Mouse (Mus musculus) T-helper 1 cell (primary cell): Measurements from ENCODE around the gene Mfsd12.

Experiments
- in situ Hi-C: fragments of 300-600 bp; cut with MboI, MseI; formaldehyde crosslinking; loops from one replicate; pipeline ENCODE4 v1.15.1; 2025; ENCODE audit warnings: high pct_unique_total_duplicates

The Mfsd12 gene

GRCm38 (mm10) chr10:81401205-81401520 lies 43.9 kb downstream of the Mfsd12 start:
- in situ Hi-C loops, result no loop called here

GRCm38 (mm10) chr10:81401521-81402226 lies 44.4 kb downstream of the Mfsd12 start:
- in situ Hi-C loops, result no loop called here

GRCm38 (mm10) chr10:81402227-81402765 lies 45.0 kb downstream of the Mfsd12 start:
- in situ Hi-C loops, result no loop called here

GRCm38 (mm10) chr10:81403511-81403910 lies 46.2 kb downstream of the Mfsd12 start:
- in situ Hi-C loops, result no loop called here

GRCm38 (mm10) chr10:81404082-81404481 lies 46.8 kb downstream of the Mfsd12 start:
- in situ Hi-C loops, result no loop called here

- in situ Hi-C loops, result no loop called here
Observed at GRCm38 (mm10) chr10:81404720-81405119, 47.4 kb downstream of the Mfsd12 start.

GRCm38 (mm10) chr10:81405588-81406201 lies 48.4 kb downstream of the Mfsd12 start:
- in situ Hi-C loops, result no loop called here

- in situ Hi-C loops, result no loop called here
Observed at GRCm38 (mm10) chr10:81406504-81407440, 49.5 kb downstream of the Mfsd12 start.

- in situ Hi-C loops, result no loop called here
Observed at GRCm38 (mm10) chr10:81407539-81408423, 50.5 kb downstream of the Mfsd12 start.

GRCm38 (mm10) chr10:81408424-81408729 lies 51.1 kb downstream of the Mfsd12 start:
- in situ Hi-C loops, result no loop called here

GRCm38 (mm10) chr10:81408871-81409291 lies 51.6 kb downstream of the Mfsd12 start:
- in situ Hi-C loops, result no loop called here

GRCm38 (mm10) chr10:81409330-81409729 lies 52.0 kb downstream of the Mfsd12 start:
- in situ Hi-C loops, result no loop called here

- in situ Hi-C loops, result no loop called here
Observed at GRCm38 (mm10) chr10:81410350-81410749, 53.1 kb downstream of the Mfsd12 start.

GRCm38 (mm10) chr10:81410981-81411380 lies 53.7 kb downstream of the Mfsd12 start:
- in situ Hi-C loops, result no loop called here

- in situ Hi-C loops, result no loop called here
Observed at GRCm38 (mm10) chr10:81411471-81412400, 54.4 kb downstream of the Mfsd12 start.

- in situ Hi-C loops, result no loop called here
Observed at GRCm38 (mm10) chr10:81412586-81413309, 55.5 kb downstream of the Mfsd12 start.

- in situ Hi-C loops, result no loop called here
Observed at GRCm38 (mm10) chr10:81413310-81414261, 56.3 kb downstream of the Mfsd12 start.

GRCm38 (mm10) chr10:81414682-81415081 lies 57.4 kb downstream of the Mfsd12 start:
- in situ Hi-C loops, result no loop called here
